Mouse (Mus musculus) liver, postnatal 0 days (tissue): ENCODE measurements around the gene Rims4.

Source experiments
- CTCF ChIP-seq: sonication (generic); IDR thresholded peaks from 2 replicates; pipeline ENCODE4 v1.5.1; 2016; ENCODE audit warnings: antibody characterized with exemption, low read depth
- EP300 ChIP-seq: IDR thresholded peaks from 2 replicates; pipeline ENCODE4 v1.6.1; 2016; ENCODE audit warnings: antibody characterized with exemption, low read depth, mild to moderate bottlenecking

- peak; percentile 85 for TF ChIP-seq CTCF
- TF ChIP-seq EP300 = no peak
Measured at GRCm38 (mm10) chr2:163951770-163952169, 33.3 kb upstream of the Rims4 start.
